Mouse (Mus musculus) lung, postnatal 0 days (tissue): ENCODE data around the gene Olfr91.

Experiments
- CTCF ChIP-seq: IDR thresholded peaks from 2 replicates; pipeline ENCODE4 v1.5.1; 2016; ENCODE audit warnings: antibody characterized with exemption, mild to moderate bottlenecking
- EP300 ChIP-seq: IDR thresholded peaks from 2 replicates; pipeline ENCODE4 v1.6.1; 2016; ENCODE audit warnings: antibody characterized with exemption, mild to moderate bottlenecking, control low read depth

DNA sequence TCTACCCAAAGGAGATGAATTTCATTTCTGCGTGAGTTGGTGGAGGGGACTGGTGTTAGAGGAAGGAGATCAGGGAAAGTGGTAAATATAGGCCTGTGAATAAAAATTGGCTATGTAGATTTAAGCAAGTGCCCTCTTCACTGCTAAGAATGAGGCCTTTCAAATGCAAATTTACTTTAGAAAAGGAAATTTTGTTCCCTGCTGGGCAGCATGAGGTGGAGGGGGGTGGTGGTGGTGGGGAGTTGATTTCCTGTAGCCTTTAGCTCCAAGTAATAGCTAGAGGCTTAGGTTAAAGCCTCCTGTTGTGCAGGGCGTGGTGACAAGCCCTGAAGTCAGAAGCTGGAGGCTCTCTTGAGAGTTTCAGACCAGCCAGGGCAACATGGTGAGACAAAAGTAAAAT, 19.1 kb downstream of the Olfr91 start:
- TF ChIP-seq CTCF (no peak), EP300 (no peak)
